Mouse (Mus musculus): ENCODE results near the gene Ctnnal1. TPM values are rescaled to one million over a fixed set of nuclear protein-coding genes. Genes with fewer than 3 reads are reported as not detected.

The Ctnnal1 gene
- polyA plus RNA-seq, 1 experiment, result 98.7 TPM

DNA sequence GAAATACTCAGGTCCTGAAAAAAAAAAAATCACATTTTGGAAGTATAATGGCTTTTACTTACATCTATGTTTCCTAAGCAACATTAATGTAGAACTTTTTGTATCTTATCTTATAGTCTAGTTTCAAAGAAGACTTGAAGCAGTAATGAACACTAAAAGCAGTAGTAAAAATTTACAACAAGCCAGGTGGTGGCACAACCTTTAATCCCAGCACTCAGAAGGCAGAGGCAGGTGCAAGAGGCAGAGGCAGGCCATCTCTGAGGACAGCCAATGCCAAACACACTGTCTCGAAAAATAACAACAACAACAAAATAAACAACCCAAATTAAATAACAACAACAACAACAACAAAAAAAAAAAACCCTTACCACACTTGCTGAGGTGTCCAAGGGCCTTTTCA is 93.9 kb downstream of the Ctnnal1 start:
- H3K4me3 ChIP-seq (ENCODE audit: low read depth, low read length), result no peak overlapping the region
- no peaks in the 10 kb centered on the region for H3K9me3 ChIP-seq (replicated peaks; ENCODE audit: control insufficient read depth, insufficient read depth, low read length, poor library complexity, severe bottlenecking)
- H3K4me1 ChIP-seq (ENCODE audit: control insufficient read depth, insufficient read depth, low read length), result no peaks in the 10 kb centered on the region
- no peaks in the 10 kb centered on the region for H3K27me3 ChIP-seq (ENCODE audit: control insufficient read depth, insufficient read depth, low read length, poor library complexity, severe bottlenecking)
- H3K36me3 ChIP-seq (ENCODE audit: control insufficient read depth, insufficient read depth, low read length, poor library complexity, severe bottlenecking), result peaks cover 81% of the 10 kb centered on the region
- no peak overlapping the region for H3K27ac ChIP-seq (ENCODE audit: insufficient read depth, low read length)
- no peak overlapping the region for H3K9ac ChIP-seq (ENCODE audit: low read depth, poor library complexity, severe bottlenecking)
- TF ChIP-seq EP300 (IDR thresholded peaks at IDR 0.05; ENCODE audit: insufficient read depth, low read depth, low read length) (no peak), CTCF (IDR thresholded peaks at IDR 0.05; ENCODE audit: low read depth, low read length) (no peak), POLR2A (IDR thresholded peaks at IDR 0.05; ENCODE audit: insufficient read depth, low read length) (no peak)

DNA sequence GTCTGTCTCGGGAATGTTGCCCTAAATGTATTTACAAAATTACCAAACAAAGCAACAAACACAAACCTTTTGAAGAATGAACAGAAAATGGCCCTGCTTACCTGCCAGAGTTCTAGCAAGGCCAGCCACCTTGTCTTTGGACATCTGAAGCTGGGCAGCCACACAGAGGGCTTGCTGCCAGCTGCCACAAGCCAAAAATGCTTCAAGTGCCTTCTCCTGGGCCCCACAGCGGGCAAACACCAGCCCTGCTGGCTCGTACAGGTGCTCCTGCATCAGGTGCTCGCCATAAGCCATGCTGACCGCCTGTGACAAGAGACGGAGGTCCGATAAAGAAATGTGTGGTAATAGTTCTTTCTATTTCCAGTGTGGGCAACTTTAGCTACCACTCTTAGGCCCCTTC is 96.1 kb downstream of the Ctnnal1 start:
- H3K36me3 ChIP-seq (ENCODE audit: control insufficient read depth, insufficient read depth, low read length, poor library complexity, severe bottlenecking), result peaks cover 64% of the 10 kb centered on the region
- H3K27ac ChIP-seq (ENCODE audit: insufficient read depth, low read length), result no peak overlapping the region
- H3K9me3 ChIP-seq (replicated peaks; ENCODE audit: control insufficient read depth, insufficient read depth, low read length, poor library complexity, severe bottlenecking), result no peaks in the 10 kb centered on the region
- no peak for TF ChIP-seq EP300 (IDR thresholded peaks at IDR 0.05; ENCODE audit: insufficient read depth, low read depth, low read length)
- no peak for TF ChIP-seq POLR2A (IDR thresholded peaks at IDR 0.05; ENCODE audit: insufficient read depth, low read length)
- TF ChIP-seq CTCF (IDR thresholded peaks at IDR 0.05; ENCODE audit: low read depth, low read length), result no peak
- H3K9ac ChIP-seq (ENCODE audit: low read depth, poor library complexity, severe bottlenecking), result no peak overlapping the region
- H3K4me1 ChIP-seq (ENCODE audit: control insufficient read depth, insufficient read depth, low read length), result no peaks in the 10 kb centered on the region
- no peaks in the 10 kb centered on the region for H3K27me3 ChIP-seq (ENCODE audit: control insufficient read depth, insufficient read depth, low read length, poor library complexity, severe bottlenecking)
- no peak overlapping the region for H3K4me3 ChIP-seq (ENCODE audit: low read depth, low read length)

DNA sequence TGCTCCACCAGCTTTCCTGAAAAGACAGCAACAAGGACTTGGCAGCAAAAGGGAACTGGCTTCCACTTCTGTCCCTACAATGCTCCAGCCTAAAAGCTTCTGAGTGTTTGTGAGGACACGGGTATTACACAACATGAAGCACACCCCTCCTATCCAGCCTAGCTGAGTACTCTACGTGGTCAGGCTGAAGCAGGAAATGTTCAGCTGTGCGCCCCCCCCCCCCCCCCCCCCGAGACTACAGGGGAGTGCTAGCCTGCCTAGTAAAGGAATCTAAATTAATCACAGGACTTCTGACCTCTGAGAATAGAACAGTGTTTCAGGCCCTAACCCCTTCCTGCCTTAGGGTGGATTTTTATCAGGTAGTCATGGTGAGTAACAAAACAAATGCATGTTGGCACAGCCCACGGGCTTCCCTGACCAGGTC is 97.1 kb downstream of the Ctnnal1 start:
- Histone ChIP-seq H3K9ac (ENCODE audit: low read depth, poor library complexity, severe bottlenecking) (no peak overlapping the region), H3K27ac (ENCODE audit: insufficient read depth, low read length) (no peak overlapping the region), H3K9me3 (replicated peaks; ENCODE audit: control insufficient read depth, insufficient read depth, low read length, poor library complexity, severe bottlenecking) (no peaks in the 10 kb centered on the region), H3K4me3 (ENCODE audit: low read depth, low read length) (no peak overlapping the region), H3K27me3 (ENCODE audit: control insufficient read depth, insufficient read depth, low read length, poor library complexity, severe bottlenecking) (no peaks in the 10 kb centered on the region), H3K4me1 (ENCODE audit: control insufficient read depth, insufficient read depth, low read length) (no peaks in the 10 kb centered on the region), H3K36me3 (ENCODE audit: control insufficient read depth, insufficient read depth, low read length, poor library complexity, severe bottlenecking) (peaks cover 62% of the 10 kb centered on the region)
- TF ChIP-seq POLR2A (IDR thresholded peaks at IDR 0.05; ENCODE audit: insufficient read depth, low read length), result no peak
- no peak for TF ChIP-seq CTCF (IDR thresholded peaks at IDR 0.05; ENCODE audit: low read depth, low read length)
- no peak for TF ChIP-seq EP300 (IDR thresholded peaks at IDR 0.05; ENCODE audit: insufficient read depth, low read depth, low read length)

Other genes with a start within 250 kb of the Ctnnal1 start
- not detected in 2 replicates for gene Gm26657, start 125.1 kb downstream of the Ctnnal1 start, polyA plus RNA-seq (2011; ENCODE audit: insufficient read depth, insufficient read length, low read depth, missing spikeins)
- gene Actl7b, start 123.7 kb downstream of the Ctnnal1 start, polyA plus RNA-seq (2011; ENCODE audit: insufficient read depth, insufficient read length, low read depth, missing spikeins), result 0.70 TPM in 1 of 2 replicates, not detected in the other
- gene Actl7a, start 121.8 kb downstream of the Ctnnal1 start, polyA plus RNA-seq (2011; ENCODE audit: insufficient read depth, insufficient read length, low read depth, missing spikeins), result not detected in 2 replicates
- gene Elp1, start 62.9 kb downstream of the Ctnnal1 start, polyA plus RNA-seq (2011; ENCODE audit: insufficient read depth, insufficient read length, low read depth, missing spikeins), result 60.6 and 82.2 TPM in 2 replicates
- gene Fam206a, start 62.8 kb downstream of the Ctnnal1 start, polyA plus RNA-seq (2011; ENCODE audit: insufficient read depth, insufficient read length, low read depth, missing spikeins), result 13.6 and 15.9 TPM in 2 replicates
- 60.6 and 61.9 TPM in 2 replicates for gene Tmem245, start 82.2 kb upstream of the Ctnnal1 start, polyA plus RNA-seq (2011; ENCODE audit: insufficient read depth, insufficient read length, low read depth, missing spikeins)
- gene Frrs1l, start 125.2 kb upstream of the Ctnnal1 start, polyA plus RNA-seq (2011; ENCODE audit: insufficient read depth, insufficient read length, low read depth, missing spikeins), result 1.0 and 1.4 TPM in 2 replicates

All from ES-Bruce4 (cell line).